Mouse (Mus musculus): Measurements from ENCODE around the gene Ogg1. TPM values are rescaled to one million over a fixed set of nuclear protein-coding genes. Genes with fewer than 3 reads are reported as not detected.

Ogg1 gene
- polyA plus RNA-seq, 1 experiment from 2014 or later: 11.3 TPM

DNA sequence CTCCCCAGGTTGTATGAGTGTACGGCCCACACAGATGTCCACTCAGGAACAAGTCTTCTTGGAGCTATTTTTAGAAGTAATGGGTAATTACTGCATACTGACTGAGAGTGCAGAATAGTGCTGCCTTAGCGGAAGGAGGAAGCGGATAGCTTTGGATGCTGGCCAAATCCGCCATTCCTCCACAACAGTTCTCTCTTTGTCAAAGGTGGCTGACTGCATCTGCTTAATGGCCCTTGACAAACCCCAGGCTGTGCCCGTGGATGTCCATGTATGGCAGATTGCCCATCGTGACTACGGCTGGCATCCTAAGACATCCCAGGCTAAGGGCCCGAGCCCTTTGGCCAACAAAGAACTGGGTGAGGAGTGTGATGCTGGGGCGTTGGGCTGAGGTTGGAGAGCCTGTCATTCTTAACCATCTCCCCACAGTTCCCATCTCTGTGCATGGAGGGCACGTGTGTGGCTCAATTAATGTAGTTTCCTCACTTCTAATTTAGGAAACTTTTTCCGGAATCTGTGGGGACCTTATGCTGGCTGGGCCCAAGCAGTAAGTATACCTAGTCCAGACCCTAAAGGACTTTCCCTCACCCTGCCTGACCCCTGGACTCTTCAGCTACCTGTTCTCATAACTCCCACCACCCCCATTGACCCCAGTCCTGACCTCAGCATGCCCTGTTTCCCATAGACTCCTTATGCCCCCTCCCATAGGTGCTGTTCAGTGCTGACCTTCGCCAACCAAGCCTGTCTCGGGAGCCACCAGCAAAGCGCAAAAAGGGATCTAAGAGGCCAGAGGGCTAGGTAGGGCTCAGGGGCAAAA lies 6.6 kb downstream of the Ogg1 start:
- peak; percentile 78 for ATAC-seq
- no peak overlapping the region for H3K4me2 ChIP-seq (replicated peaks)
- WGBS: 59% methylated on average over 14 of the region's 14 CpGs
- H3K27ac ChIP-seq: peak overlapping the region; percentile 62
- peaks cover 20% of the 10 kb centered on the region; the same call in 1 of the 2 replicates for H3K36me3 ChIP-seq
- no peaks in the 10 kb centered on the region for H3K9me3 ChIP-seq
- H3K27me3 ChIP-seq (replicated peaks): no peaks in the 10 kb centered on the region
- H3K9ac ChIP-seq: no peak overlapping the region
- H3K4me3 ChIP-seq (replicated peaks): no peak overlapping the region
- peaks cover 12% of the 10 kb centered on the region; the same call in 1 of the 2 replicates for H3K4me1 ChIP-seq (replicated peaks)

DNA sequence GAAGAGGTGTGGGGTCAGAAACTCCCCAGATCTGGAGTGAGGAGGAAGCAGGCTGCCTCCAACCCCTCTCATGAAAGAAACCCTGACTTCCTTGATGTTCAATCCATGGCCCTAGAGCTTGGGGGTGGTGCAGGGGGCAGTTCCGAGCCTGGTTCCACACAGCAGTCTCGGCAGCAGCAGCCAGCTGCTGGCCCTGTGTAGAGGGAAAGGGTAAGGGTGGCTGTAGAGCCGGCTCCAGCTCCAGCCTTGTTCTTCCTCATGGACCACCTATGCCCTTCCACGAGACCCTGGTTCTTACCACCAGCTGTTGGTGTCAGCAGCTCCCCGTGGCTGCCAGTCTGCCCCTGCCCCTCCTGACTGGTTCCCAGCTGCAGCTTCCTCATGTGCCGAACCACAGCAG lies 7.4 kb downstream of the Ogg1 start:
- peaks cover 11% of the 10 kb centered on the region; the same call in 1 of the 2 replicates for H3K4me1 ChIP-seq (replicated peaks)
- H3K9me3 ChIP-seq: no peaks in the 10 kb centered on the region
- no peak overlapping the region for H3K4me3 ChIP-seq (replicated peaks)
- H3K27ac ChIP-seq: 0 out of 2 replicates have a peak overlapping the region, but pooled peaks have one; percentile 30
- 0 out of 2 replicates have a peak, but pooled peaks have one; percentile 21 for ATAC-seq
- H3K27me3 ChIP-seq (replicated peaks): no peaks in the 10 kb centered on the region
- no peak overlapping the region for H3K9ac ChIP-seq
- 76% methylated on average over 6 of the region's 6 CpGs for WGBS
- peaks cover 23% of the 10 kb centered on the region; the same call in 1 of the 2 replicates for H3K36me3 ChIP-seq
- H3K4me2 ChIP-seq (replicated peaks): no peak overlapping the region

GRCm38 (mm10) chr6:113336852-113337620 lies 10.3 kb downstream of the Ogg1 start:
- H3K36me3 ChIP-seq: peaks cover 29% of the 10 kb centered on the region; the same call in 1 of the 2 replicates
- H3K27ac ChIP-seq: no peak overlapping the region
- H3K9me3 ChIP-seq: no peaks in the 10 kb centered on the region
- H3K4me3 ChIP-seq (replicated peaks): no peak overlapping the region
- no peak overlapping the region for H3K9ac ChIP-seq
- no peak for ATAC-seq
- WGBS: 65% methylated on average over 8 of the region's 8 CpGs
- H3K4me2 ChIP-seq (replicated peaks): no peak overlapping the region
- peaks cover 12% of the 10 kb centered on the region for H3K4me1 ChIP-seq (replicated peaks)
- H3K27me3 ChIP-seq (replicated peaks): no peaks in the 10 kb centered on the region

- no peak for ATAC-seq
- Histone ChIP-seq H3K27me3 (replicated peaks) (no peaks in the 10 kb centered on the region), H3K27ac (no peak overlapping the region), H3K4me3 (replicated peaks) (no peak overlapping the region), H3K4me1 (replicated peaks) (peaks cover 20% of the 10 kb centered on the region), H3K36me3 (0 out of 2 replicates have a peak, but pooled peaks cover 12% of the 10 kb centered on the region), H3K9me3 (no peaks in the 10 kb centered on the region), H3K4me2 (replicated peaks) (peak overlapping the region; percentile 6; the same call in 1 of the 2 replicates), H3K9ac (no peak overlapping the region)
- 75% methylated on average over 6 of the region's 6 CpGs for WGBS
Observed at GRCm38 (mm10) chr6:113341574-113341973, 14.8 kb downstream of the Ogg1 start.

- Histone ChIP-seq H3K4me3 (replicated peaks) (no peak overlapping the region), H3K27ac (no peak overlapping the region), H3K4me1 (replicated peaks) (peaks cover 20% of the 10 kb centered on the region), H3K27me3 (replicated peaks) (no peaks in the 10 kb centered on the region), H3K9ac (no peak overlapping the region), H3K4me2 (replicated peaks) (peak overlapping the region; percentile 84), H3K9me3 (no peaks in the 10 kb centered on the region), H3K36me3 (0 out of 2 replicates have a peak, but pooled peaks cover 12% of the 10 kb centered on the region)
- 35% methylated on average over 5 of the region's 7 CpGs for WGBS
- ATAC-seq: no peak
Observed at GRCm38 (mm10) chr6:113342297-113342696, 15.5 kb downstream of the Ogg1 start.

- peak; percentile 94 for ATAC-seq
- Histone ChIP-seq H3K4me3 (replicated peaks) (peak within 1 kb of the TSS; percentile 72), H3K9ac (peak within 1 kb of the TSS; percentile 94), H3K9me3 (no peaks in the 10 kb centered on the region), H3K27ac (peak within 1 kb of the TSS; percentile 49), H3K27me3 (replicated peaks) (no peaks in the 10 kb centered on the region), H3K4me2 (replicated peaks) (peak within 1 kb of the TSS; percentile 84), H3K4me1 (replicated peaks) (peaks cover 20% of the 10 kb centered on the region), H3K36me3 (0 out of 2 replicates have a peak, but pooled peaks cover 12% of the 10 kb centered on the region)
- WGBS: 11% methylated on average over 32 of the region's 32 CpGs
Observed at GRCm38 (mm10) chr6:113343177-113344092, 16.7 kb downstream of the Ogg1 start, which contains the start of gene Camk1. Gene Camk1, minus strand, starts transcription at chr6:113343984.

GRCm38 (mm10) chr6:113344321-113344720 lies 17.5 kb downstream of the Ogg1 start:
- 39% methylated on average over 2 of the region's 2 CpGs for WGBS
- Histone ChIP-seq H3K36me3 (0 out of 2 replicates have a peak, but pooled peaks cover 8% of the 10 kb centered on the region), H3K4me3 (replicated peaks) (peak overlapping the region; percentile 72; the same call in 1 of the 2 replicates), H3K4me1 (replicated peaks) (peaks cover 20% of the 10 kb centered on the region), H3K4me2 (replicated peaks) (peak overlapping the region; percentile 84), H3K27ac (no peak overlapping the region), H3K9ac (no peak overlapping the region), H3K9me3 (no peaks in the 10 kb centered on the region), H3K27me3 (replicated peaks) (no peaks in the 10 kb centered on the region)
- peak; percentile 7; the same call in 1 of the 2 replicates for ATAC-seq

DNA sequence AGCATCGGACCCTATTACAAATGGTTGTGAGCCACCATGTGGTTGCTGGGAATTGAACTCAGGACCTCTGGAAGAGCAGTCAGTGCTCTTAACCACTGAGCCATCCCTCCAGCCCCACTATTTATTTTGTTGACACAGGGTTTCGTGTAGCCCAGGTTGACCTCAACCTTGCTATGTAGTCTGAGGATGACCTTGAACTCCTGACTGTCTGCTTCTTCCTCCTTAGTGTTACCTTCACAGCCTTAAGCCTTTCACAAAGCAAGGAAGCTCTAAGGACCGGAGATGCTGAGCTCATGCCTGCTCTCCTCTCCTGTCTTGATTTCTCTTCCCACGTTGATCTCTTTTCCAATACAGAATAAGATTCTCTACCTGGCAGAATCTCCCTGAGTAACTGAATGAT lies 20.1 kb downstream of the Ogg1 start:
- H3K4me3 ChIP-seq (replicated peaks): no peak overlapping the region
- no peak for ATAC-seq
- no peak overlapping the region for H3K27ac ChIP-seq
- H3K9ac ChIP-seq: no peak overlapping the region
- WGBS: 66% methylated on average over 4 of the region's 4 CpGs
- no peaks in the 10 kb centered on the region for H3K9me3 ChIP-seq
- no peaks in the 10 kb centered on the region for H3K36me3 ChIP-seq
- H3K27me3 ChIP-seq (replicated peaks): no peaks in the 10 kb centered on the region
- H3K4me2 ChIP-seq (replicated peaks): no peak overlapping the region
- peaks cover 16% of the 10 kb centered on the region for H3K4me1 ChIP-seq (replicated peaks)

DNA sequence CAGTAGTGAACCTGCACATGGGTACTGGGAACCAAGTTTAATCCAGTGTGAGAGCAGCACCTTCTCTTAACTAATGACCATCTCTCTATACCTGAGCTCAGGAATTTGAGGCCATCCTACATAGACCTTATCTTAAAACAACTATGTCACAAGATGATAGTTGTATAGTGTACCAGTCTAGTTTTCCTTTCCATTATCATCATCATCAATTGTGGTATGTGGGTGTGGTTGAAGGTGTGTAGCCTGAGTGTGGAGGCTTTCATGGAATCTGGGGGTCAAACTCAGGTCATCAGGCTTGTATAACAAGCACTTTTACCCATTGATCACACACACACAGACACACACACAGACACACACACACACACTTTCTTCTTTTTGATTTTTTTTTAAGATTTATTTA lies 23.8 kb downstream of the Ogg1 start:
- Histone ChIP-seq H3K9ac (no peak overlapping the region), H3K36me3 (no peaks in the 10 kb centered on the region), H3K9me3 (no peaks in the 10 kb centered on the region), H3K27ac (no peak overlapping the region), H3K4me2 (replicated peaks) (no peak overlapping the region), H3K4me1 (replicated peaks) (no peaks in the 10 kb centered on the region), H3K27me3 (replicated peaks) (no peaks in the 10 kb centered on the region), H3K4me3 (replicated peaks) (no peak overlapping the region)
- ATAC-seq: peak; percentile 69

DNA sequence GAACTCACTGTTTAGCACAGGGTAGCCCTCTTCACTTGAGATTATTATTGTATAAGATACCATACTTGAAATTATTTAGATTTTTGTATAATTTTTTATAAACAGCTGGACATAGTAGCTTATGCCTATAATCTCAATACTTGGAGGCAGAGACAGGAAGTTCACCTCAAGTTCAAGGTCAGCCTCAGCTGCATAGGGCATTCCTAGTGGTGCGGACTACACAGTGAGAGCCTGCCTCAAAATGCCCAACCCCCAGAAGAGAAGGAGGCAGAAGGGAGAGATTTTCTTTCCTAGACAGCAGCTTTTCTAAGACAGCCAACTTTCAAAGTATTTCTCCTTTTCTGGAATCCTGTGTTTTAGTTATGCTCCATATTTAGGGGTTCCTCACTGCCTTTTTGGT lies 24.4 kb downstream of the Ogg1 start:
- Histone ChIP-seq H3K4me2 (replicated peaks) (no peak overlapping the region), H3K9ac (no peak overlapping the region), H3K36me3 (no peaks in the 10 kb centered on the region), H3K4me1 (replicated peaks) (no peaks in the 10 kb centered on the region), H3K27ac (no peak overlapping the region), H3K4me3 (replicated peaks) (no peak overlapping the region), H3K9me3 (no peaks in the 10 kb centered on the region), H3K27me3 (replicated peaks) (no peaks in the 10 kb centered on the region)
- ATAC-seq: no peak
- 69% methylated on average over 1 of the region's 1 CpGs for WGBS

DNA sequence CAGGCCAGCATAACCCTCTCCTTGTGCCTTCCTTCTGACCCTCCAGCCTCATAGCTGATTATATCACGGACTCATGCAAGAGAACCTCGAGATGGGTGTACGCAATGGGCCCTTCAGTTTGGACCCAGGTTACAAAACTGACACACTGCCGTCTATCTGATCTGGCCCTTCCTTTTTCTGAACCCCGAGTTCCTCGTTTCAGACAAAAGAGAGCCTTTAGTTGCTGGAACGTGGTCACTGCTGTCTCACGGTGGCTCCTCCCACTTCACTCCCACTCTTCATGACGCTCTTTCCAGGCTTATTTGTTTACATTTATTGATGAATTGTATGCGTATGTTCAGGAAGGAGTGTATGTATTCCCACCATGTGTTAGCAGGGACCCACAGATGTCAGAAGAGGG lies 24.9 kb downstream of the Ogg1 start:
- ATAC-seq: peak; percentile 20; the same call in 1 of the 2 replicates
- Histone ChIP-seq H3K4me3 (replicated peaks) (no peak overlapping the region), H3K4me2 (replicated peaks) (no peak overlapping the region), H3K36me3 (no peaks in the 10 kb centered on the region), H3K9ac (no peak overlapping the region), H3K27me3 (replicated peaks) (no peaks in the 10 kb centered on the region), H3K4me1 (replicated peaks) (no peaks in the 10 kb centered on the region), H3K9me3 (no peaks in the 10 kb centered on the region), H3K27ac (no peak overlapping the region)
- WGBS: 44% methylated on average over 10 of the region's 10 CpGs
